Mouse (Mus musculus) cerebellum, adult 11 months (tissue): Measurements from ENCODE around the gene Smok2b.
"Not testable (repeated sequence)": the region's sequence is repeated elsewhere in the genome, so short reads cannot be mapped to it uniquely, and the experiment has no call there.

Experiments
- DNase-seq: peaks from one replicate; pipeline ENCODE4 v3.0.0; 2022

Gene Smok2b

DNA sequence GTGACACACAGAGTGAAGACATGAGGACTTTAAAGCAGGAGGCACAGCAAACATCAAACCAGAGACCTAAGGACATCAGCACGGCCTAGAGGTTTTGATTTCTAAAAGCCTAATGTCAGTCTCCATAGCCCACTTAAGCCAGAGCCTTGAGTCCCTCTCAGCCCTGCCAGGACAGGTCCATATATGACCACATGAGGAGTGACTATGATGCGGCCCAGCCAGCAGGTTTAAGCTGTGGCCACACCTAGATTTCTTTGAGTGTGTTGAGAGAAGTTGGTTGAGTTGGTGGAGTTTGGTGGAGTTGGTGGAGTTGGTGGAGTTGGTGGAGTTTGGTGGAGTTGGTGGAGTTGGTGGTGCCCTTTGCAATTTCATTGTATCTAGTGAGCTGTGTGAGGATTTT is at the start of gene Smok2b:
Gene Smok2b (plus strand): TSS at position 301 of the 400 bp plus-strand sequence.
- not testable (repeated sequence) for DNase-seq

GRCm38 (mm10) chr17:13180491-13180890 is 49.6 kb upstream of the Smok2b start:
- not testable (repeated sequence) for DNase-seq

GRCm38 (mm10) chr17:13182712-13183111 is 47.3 kb upstream of the Smok2b start:
- not testable (repeated sequence) for DNase-seq

- not testable (repeated sequence) for DNase-seq
Measured at GRCm38 (mm10) chr17:13184514-13184913, 45.5 kb upstream of the Smok2b start.

GRCm38 (mm10) chr17:13186541-13186940 is 43.5 kb upstream of the Smok2b start:
- DNase-seq: not testable (repeated sequence)

- not testable (repeated sequence) for DNase-seq
Measured at GRCm38 (mm10) chr17:13187621-13188020, 42.4 kb upstream of the Smok2b start.

DNA sequence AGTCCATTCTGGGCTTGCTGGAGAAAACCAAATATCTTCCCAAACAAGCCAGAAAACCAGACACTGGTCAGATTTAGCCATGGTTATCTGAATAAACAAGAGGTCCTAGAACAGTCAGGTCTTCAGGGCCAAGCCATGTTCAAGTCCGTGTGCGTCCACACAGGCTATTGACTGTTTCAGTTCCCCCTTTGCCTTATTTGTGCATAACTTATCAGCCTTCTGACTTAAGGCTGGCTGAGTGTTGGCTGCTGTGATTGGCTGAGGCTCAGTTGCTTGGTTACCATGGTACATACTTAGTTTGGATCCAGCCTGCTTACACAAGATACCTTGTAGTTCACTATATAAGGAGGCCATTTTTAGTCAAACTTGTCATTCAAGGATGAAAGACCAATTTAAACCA is 41.2 kb upstream of the Smok2b start:
- not testable (repeated sequence) for DNase-seq

DNA sequence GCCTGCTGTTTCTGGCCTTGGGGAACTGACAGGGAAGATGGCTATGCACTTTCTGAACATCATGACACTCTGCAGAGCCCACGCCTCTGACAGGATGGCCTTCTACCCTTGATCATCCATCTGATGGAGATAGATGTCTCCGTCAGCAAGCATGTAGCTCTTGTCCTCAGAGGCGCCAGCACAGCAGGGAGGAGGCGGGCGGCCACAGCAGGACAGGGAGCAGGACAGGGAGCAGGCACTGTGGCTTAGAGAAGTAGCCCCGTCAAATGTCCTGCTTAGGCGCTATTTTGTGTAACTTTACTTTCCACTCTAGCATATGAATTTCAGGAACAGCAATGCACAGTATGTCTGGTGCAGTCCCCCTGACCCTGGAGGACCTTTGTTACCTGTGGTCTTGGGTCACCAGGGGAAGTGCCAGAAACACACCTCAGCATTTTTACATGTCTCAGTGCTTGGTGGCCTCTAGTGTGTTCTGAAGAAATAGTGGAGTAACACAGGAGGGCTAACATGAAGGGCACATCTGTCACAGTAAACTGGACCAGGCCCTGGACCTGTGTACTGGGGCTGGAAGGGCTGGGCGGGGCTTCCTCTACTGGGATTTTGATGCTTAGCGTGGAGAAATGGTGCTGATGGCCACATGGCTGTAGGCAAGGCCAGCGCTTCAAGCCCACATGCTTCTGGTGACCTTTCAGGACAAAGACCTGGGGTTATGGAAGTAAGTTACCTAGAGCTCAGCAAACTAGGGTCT is 39.0 kb upstream of the Smok2b start:
- DNase-seq: not testable (repeated sequence)

DNA sequence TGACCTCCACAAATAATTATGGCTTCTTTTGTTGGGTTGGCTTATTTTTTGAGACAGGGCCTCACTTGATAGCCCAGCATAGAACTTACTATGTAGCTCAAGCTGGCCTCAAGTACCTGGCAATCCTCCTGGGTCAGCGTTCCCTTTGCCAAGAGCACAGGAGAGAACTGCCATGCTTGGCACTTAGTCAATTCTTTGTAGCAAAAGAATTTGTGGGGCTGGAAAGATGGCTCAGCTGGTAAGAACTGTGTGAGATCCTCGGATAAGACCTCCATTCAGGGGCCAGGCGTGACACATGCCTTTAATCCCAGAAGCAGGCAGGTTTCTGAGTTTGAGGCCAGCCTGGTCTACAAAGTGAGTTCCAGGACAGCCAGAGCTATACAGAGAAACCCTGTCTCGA is 33.6 kb upstream of the Smok2b start:
- DNase-seq: not testable (repeated sequence)

DNA sequence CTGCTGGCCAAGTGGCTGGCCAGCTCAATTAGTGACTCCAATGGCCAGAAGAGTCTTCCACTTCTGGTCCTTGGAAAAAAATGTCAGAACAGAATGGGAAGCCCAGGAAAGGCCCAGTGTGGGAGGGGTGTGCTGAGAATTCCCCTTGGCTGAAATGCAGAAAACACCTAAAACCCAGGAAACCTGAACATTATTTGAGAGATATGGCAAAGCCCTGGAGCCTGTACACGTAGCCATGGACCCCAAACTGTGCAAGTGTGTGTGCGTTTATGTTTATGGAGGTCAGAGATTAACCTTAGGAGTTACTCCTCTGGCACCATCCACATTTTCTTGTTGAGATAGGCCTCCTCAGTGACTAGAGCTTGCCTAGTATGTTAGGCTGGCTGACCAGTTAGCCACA is 31.2 kb upstream of the Smok2b start:
- DNase-seq: not testable (repeated sequence)

GRCm38 (mm10) chr17:13199880-13200409 is 30.1 kb upstream of the Smok2b start:
- DNase-seq: not testable (repeated sequence)

GRCm38 (mm10) chr17:13201551-13201950 is 28.5 kb upstream of the Smok2b start:
- DNase-seq: not testable (repeated sequence)

DNA sequence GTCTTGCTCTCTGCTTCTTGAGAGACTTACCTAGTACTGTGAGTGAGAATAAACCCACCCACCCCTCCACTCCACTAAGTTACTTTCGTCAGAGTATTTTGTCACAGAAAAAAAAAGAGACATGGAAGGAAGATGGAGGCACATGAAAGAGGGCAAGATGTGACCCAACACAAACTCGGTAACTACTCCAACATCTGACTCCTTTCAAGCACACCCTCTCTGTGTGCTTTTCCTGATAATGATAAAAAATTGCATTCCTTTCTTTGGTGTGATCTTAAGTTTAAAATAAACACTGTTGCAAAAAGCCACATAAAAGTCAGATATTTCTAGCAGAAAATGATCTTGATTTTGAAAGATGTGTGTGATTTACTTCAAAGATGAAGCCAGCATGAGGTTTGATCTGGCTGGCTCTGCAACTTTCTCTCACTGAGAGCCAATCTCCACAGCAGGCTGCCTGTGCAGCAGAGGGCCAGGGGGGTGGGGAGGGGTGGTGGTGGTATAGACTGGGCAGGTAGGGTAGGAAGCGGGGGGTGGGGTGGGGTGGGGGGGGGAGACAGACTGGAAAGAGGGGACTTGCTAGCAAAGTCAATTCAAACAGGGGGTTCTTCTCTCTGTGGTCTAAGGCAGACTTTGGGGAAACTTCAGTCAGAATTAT is 27.5 kb upstream of the Smok2b start:
- not testable (repeated sequence) for DNase-seq

DNA sequence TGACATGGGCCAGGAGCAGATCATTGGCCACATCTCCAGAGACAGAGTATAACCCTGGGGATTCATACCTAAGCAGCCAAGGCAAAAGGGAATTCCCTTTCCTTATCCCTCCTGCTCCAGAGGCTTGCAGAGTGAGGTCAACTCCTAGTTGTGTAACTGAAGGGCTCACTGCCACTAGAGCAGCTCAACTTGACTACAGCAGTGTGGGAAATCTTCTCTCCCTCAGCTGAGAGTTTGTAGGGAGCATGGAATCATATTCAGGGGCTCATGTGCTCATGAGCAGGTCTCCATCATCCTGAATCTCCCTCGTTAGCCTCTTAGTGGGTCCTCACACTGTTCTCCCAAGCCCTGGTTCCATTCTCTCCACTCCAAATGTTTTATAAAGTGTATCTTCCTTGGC is 24.8 kb upstream of the Smok2b start:
- DNase-seq: not testable (repeated sequence)

DNA sequence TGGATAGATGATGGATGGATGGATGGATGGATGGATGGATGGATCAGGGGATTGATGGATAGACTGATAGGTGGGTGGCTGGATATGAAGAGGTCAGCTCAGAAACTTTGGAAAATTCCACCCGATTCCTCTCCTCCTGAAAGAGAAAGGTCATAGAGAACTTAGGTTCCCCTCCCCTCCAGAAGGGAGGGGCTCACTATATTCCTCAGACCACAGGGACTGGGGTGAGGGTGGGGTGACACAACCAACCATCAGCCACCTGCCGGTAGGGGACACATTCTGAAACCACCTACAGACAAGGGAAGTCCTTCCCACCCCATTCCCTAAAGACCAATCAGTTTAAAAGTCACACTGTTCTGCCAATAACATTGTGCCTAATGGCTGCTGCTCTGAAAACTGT is 23.6 kb upstream of the Smok2b start:
- no peak for DNase-seq

GRCm38 (mm10) chr17:13208460-13208859 is 21.6 kb upstream of the Smok2b start:
- DNase-seq: not testable (repeated sequence)

- no peak for DNase-seq
Measured at GRCm38 (mm10) chr17:13212136-13212850, 17.8 kb upstream of the Smok2b start.

- no peak for DNase-seq
Measured at GRCm38 (mm10) chr17:13214169-13214568, 15.9 kb upstream of the Smok2b start.

DNA sequence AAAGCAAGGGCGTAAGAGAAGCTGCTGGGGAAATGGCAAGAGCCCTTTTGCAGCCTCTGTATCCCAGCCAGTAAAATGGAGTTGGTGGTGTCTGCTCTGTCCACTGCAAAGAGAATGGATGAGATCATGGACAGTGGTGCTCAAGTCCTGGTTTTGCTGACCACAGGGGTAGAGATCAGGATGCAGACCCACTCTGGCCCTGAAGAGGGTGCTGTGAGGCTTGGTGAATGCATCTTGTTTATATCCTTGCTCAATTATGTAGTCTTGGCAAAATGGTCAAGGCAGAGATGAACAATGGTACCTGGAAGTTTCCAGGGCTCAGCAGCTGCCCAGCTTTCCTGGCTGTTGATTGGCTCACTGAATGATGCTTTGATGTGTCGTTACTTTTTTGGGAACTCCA is 14.5 kb upstream of the Smok2b start:
- DNase-seq: no peak

DNA sequence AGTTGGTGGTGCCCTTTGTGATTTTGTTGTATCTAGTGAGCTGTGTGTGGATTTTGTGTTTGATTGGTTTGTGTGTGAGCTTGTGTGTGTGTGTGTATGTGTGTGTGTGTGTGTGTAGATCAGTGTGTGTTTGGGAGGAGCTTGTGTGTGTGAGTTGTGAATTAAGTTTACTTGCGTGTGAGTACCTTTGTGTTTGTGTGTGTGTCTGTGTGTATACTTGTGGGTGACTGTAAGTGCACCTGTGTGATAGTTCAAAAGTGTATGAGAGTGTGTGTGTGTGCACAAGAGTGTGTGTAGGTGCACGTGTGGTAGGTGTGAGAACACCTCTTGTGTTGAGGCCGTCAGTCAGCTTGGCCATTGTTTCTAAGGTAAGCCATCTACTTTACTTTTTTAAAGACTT is 9.2 kb upstream of the Smok2b start, which contains the start of gene Smok2a:
Gene Smok2a (plus strand): TSS at position 301 of the 400 bp plus-strand sequence.
- no peak for DNase-seq

GRCm38 (mm10) chr17:13221921-13222320 is 8.1 kb upstream of the Smok2b start:
- DNase-seq: not testable (repeated sequence)

DNA sequence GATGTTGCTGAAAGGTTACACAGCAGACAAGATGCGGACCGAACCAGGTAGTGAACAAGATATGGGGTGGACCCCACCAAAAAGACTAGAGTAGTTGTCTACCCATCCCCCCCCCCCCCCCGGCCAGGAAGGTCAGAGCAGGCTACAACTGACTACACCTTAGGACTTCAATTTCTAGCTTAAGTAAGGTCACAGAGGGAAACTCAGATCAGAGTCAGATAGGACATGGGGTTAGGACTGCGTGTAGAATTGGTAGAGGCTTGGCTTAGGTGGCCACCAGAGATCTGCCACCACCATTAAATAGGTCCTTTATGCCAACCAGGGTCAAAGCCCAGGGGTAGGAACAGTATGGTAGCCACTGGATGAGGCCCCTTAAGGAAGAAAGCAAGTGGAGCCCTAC is 9.4 kb downstream of the Smok2b start:
- DNase-seq: not testable (repeated sequence)
